Mouse (Mus musculus): Measurements from ENCODE around the gene Iqschfp.

- no peak for TF ChIP-seq CTCF (IDR thresholded peaks at IDR 0.05; ENCODE audit: borderline replicate concordance, control insufficient read depth, extremely low read depth, insufficient read depth, low read length, poor library complexity)
- TF ChIP-seq POLR2A (IDR thresholded peaks at IDR 0.05; ENCODE audit: control insufficient read depth, extremely low read depth, insufficient read depth, low read length, poor library complexity) = no peak
Observed at GRCm38 (mm10) chr3:68608848-68609497, 716.9 kb downstream of the Iqschfp start.

Data from thymus, adult 2 months (tissue).